Mouse (Mus musculus): ENCODE measurements around the gene Clps. TPM values are rescaled to one million over a fixed set of nuclear protein-coding genes. Genes with fewer than 3 reads are reported as not detected.
A peak's percentile ranks its signal among the peaks of the same experiment; 100 is the strongest.

Gene Clps
- polyA plus RNA-seq, 1 experiment from 2014 or later = not detected

DNA sequence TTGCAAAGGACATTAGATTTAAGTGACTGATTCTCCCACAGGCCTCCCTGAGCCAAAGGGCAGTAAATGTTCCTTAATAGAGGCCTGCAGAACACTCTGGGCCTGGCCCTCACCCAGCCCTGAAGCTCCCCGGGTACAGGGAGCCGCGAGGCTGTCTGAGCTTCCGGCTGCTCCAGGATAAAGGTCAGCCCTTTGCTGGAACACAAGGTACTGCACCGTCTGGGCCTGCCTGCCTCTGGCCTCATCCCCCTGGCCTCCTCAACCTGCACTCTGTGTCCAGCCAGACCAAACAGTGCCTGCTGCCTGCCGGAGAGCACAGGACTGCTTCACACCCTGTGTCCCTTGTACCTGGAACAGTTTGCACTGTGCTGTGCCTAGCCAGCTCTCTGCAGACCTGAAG lies 47.9 kb downstream of the Clps start:
- Histone ChIP-seq H3K4me1 (replicated peaks; ENCODE audit: control insufficient read depth, insufficient read depth, low read length) (peaks cover 15% of the 10 kb centered on the region), H3K27me3 (ENCODE audit: control insufficient read depth, insufficient read depth, low read length) (0 out of 2 replicates have a peak, but pooled peaks cover 4% of the 10 kb centered on the region), H3K36me3 (ENCODE audit: control insufficient read depth, insufficient read depth, low read length) (no peaks in the 10 kb centered on the region), H3K4me3 (ENCODE audit: low read depth, low read length) (no peak overlapping the region), H3K9me3 (ENCODE audit: control insufficient read depth, low read length) (no peaks in the 10 kb centered on the region), H3K9ac (ENCODE audit: low read length) (no peak overlapping the region), H3K4me2 (ENCODE audit: low read depth, low read length, severe bottlenecking) (no peak overlapping the region), H3K27ac (ENCODE audit: low read depth, low read length) (no peak overlapping the region)
- WGBS = 41% methylated on average over 6 of the region's 6 CpGs
- DNase-seq (ENCODE audit: low spot score) (no peak), ATAC-seq (replicated peaks; ENCODE audit: low FRiP score) (no peak)

DNA sequence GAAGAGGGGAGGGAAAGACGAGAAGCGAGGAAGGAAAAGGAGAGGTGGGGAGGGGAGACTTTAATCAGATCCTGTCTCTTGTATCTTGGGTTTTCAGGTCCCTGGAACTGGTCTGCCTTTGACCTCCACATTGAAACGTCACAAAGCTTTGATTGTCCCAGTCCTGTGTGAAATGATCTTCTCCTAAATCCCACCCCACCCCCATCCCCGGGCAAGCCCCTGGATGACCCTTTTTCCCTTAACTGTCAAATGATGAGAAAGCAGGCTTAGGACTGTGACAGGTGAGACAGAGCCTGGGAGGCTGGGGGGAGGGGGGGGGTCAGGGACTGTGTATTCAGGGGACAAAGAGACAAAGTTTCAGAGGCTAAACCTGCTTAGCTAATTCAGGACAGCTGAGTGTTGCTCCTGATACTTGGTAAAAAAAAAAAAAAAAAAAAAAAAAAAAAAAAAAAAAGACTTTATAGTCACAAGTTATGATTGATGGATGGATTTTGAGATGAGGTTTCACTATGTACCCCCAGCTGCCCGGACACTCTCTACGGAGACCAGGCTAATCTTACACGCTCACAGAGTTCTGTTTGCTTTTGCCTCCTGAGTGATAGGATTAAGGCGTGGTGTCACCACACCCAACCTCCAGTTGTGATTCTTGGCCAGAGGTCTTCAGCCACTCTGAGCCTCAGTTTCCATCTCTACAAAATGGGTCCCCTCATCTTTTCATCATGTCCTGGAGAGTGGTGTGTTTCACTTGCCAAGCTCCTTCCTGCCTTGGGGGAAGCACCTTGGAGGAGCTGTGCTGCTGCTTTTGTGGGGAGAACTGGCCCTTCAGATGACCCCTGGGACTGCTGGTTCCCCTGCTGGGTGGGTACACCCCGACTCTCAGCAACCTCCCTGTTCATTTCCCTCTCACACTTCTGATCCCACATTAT lies 48.7 kb downstream of the Clps start:
- WGBS = 32% methylated on average over 9 of the region's 9 CpGs
- H3K9ac ChIP-seq (ENCODE audit: low read length) = no peak overlapping the region
- no peak overlapping the region for H3K27ac ChIP-seq (ENCODE audit: low read depth, low read length)
- no peaks in the 10 kb centered on the region for H3K36me3 ChIP-seq (ENCODE audit: control insufficient read depth, insufficient read depth, low read length)
- H3K9me3 ChIP-seq (ENCODE audit: control insufficient read depth, low read length) = no peaks in the 10 kb centered on the region
- H3K27me3 ChIP-seq (ENCODE audit: control insufficient read depth, insufficient read depth, low read length) = 0 out of 2 replicates have a peak, but pooled peaks cover 2% of the 10 kb centered on the region
- ATAC-seq (replicated peaks; ENCODE audit: low FRiP score) (no peak), DNase-seq (ENCODE audit: low spot score) (no peak)
- no peak overlapping the region for H3K4me2 ChIP-seq (ENCODE audit: low read depth, low read length, severe bottlenecking)
- peaks cover 12% of the 10 kb centered on the region for H3K4me1 ChIP-seq (replicated peaks; ENCODE audit: control insufficient read depth, insufficient read depth, low read length)
- no peak overlapping the region for H3K4me3 ChIP-seq (ENCODE audit: low read depth, low read length)

DNA sequence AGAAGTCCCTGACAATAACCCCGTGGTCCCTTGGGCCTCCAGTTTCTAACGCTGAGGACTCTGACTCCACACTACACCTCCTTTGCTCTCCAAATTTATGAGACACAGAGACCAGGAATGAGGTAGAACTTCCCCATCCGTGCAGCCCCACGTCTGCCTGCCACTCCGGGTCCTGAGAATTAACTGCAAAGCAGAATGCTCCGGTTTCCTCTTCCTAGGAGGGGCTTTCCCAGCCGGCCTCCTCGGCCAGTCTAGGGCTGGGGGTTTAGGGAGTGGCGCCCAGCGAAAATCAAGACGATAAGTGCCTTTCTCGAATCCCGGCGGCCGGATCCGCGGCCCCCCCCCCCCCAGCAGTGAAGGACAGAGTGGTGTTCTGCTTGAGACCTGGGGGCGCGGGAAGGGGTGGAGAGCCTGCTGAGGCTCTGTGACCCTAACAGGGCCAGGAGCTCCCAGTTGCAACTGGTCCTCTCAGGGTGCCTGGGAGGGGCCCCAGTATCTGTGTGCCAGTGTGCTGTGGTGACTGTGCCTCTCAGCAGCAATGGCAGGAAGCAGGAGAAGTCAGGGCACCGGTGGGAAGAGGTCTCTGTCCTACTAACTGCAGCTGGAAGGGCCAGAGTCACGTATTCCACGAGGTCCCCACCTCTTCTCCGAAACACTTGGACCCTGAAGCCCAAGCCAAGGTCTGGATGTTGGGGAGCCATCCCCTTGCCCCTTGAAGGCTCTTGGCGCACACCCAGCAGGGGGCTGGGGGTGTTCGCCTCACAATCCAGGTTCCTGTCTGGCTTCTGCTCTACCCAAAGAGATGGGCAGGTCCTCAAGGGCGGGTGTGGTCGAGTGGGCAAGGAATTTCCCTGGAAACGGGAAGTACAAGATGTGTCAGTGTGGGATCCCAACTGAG lies 49.9 kb downstream of the Clps start:
- 7% methylated on average over 28 of the region's 28 CpGs for WGBS

More for the DNA sequence above, 49.9 kb downstream of the Clps start:
- H3K4me2 ChIP-seq (ENCODE audit: low read depth, low read length, severe bottlenecking) = peak overlapping the region; percentile 29; the same call in 1 of the 2 replicates
- H3K27ac ChIP-seq (ENCODE audit: low read depth, low read length) = no peak overlapping the region
- H3K4me3 ChIP-seq (ENCODE audit: low read depth, low read length) = no peak overlapping the region
- H3K4me1 ChIP-seq (replicated peaks; ENCODE audit: control insufficient read depth, insufficient read depth, low read length) = peaks cover 12% of the 10 kb centered on the region
- ATAC-seq (replicated peaks; ENCODE audit: low FRiP score) (no peak), DNase-seq (ENCODE audit: low spot score) (no peak)
- H3K36me3 ChIP-seq (ENCODE audit: control insufficient read depth, insufficient read depth, low read length) = no peaks in the 10 kb centered on the region
- 0 out of 2 replicates have a peak, but pooled peaks cover 2% of the 10 kb centered on the region for H3K27me3 ChIP-seq (ENCODE audit: control insufficient read depth, insufficient read depth, low read length)
- H3K9ac ChIP-seq (ENCODE audit: low read length) = peak overlapping the region; percentile 21
- H3K9me3 ChIP-seq (ENCODE audit: control insufficient read depth, low read length) = no peaks in the 10 kb centered on the region

Small RNA genes lying within 50 kb of the gene (microRNA-seq; reads per million reads assigned to microRNA genes)
- gene Gm25195 (ENCODE audit: insufficient number of aligned reads) (not detected), gene Mir6969 (ENCODE audit: insufficient number of aligned reads) (not detected)

Other genes with a start within 250 kb of the Clps start
- 28.0 and 32.3 TPM in 2 replicates for gene Fance, start 247.2 kb downstream of the Clps start, polyA plus RNA-seq (2014; fragmentation: Nextera tagmentation; extraction: Ambion mirVana)
- 468 and 490 TPM in 2 replicates for gene Rpl10a, start 232.3 kb downstream of the Clps start, polyA plus RNA-seq (2014; fragmentation: Nextera tagmentation; extraction: Ambion mirVana)
- gene Tead3, start 209.9 kb downstream of the Clps start, polyA plus RNA-seq (2014; fragmentation: Nextera tagmentation; extraction: Ambion mirVana) = 5.6 and 5.8 TPM in 2 replicates
- 2.6 and 4.2 TPM in 2 replicates for gene Tulp1, start 195.5 kb downstream of the Clps start, polyA plus RNA-seq (2014; fragmentation: Nextera tagmentation; extraction: Ambion mirVana)
- gene Fkbp5, start 43.2 kb downstream of the Clps start, polyA plus RNA-seq (2014; fragmentation: Nextera tagmentation; extraction: Ambion mirVana) = 11.4 and 11.5 TPM in 2 replicates
- gene Armc12, start 30.0 kb downstream of the Clps start, polyA plus RNA-seq (2014; fragmentation: Nextera tagmentation; extraction: Ambion mirVana) = not detected in 2 replicates
- gene Clpsl2, start 11.4 kb downstream of the Clps start, polyA plus RNA-seq (2014; fragmentation: Nextera tagmentation; extraction: Ambion mirVana) = not detected in 2 replicates
- 0.84 and 1.5 TPM in 2 replicates for gene Lhfpl5, start 14.9 kb upstream of the Clps start, polyA plus RNA-seq (2014; fragmentation: Nextera tagmentation; extraction: Ambion mirVana)
- 135 and 141 TPM in 2 replicates for gene Srpk1, start 61.9 kb upstream of the Clps start, polyA plus RNA-seq (2014; fragmentation: Nextera tagmentation; extraction: Ambion mirVana)
- 0.49 and 1.0 TPM in 2 replicates for gene Slc26a8, start 129.5 kb upstream of the Clps start, polyA plus RNA-seq (2014; fragmentation: Nextera tagmentation; extraction: Ambion mirVana)
- 51.7 and 52.3 TPM in 2 replicates for gene Mapk14, start 130.6 kb upstream of the Clps start, polyA plus RNA-seq (2014; fragmentation: Nextera tagmentation; extraction: Ambion mirVana)
- 2.9 and 3.0 TPM in 2 replicates for gene AC170998.1, start 165.3 kb upstream of the Clps start, polyA plus RNA-seq (2014; fragmentation: Nextera tagmentation; extraction: Ambion mirVana)
- gene Mapk13, start 208.5 kb upstream of the Clps start, polyA plus RNA-seq (2014; fragmentation: Nextera tagmentation; extraction: Ambion mirVana) = 2.3 and 2.7 TPM in 2 replicates
- 13.1 and 17.3 TPM in 2 replicates for gene Brpf3, start 240.3 kb upstream of the Clps start, polyA plus RNA-seq (2014; fragmentation: Nextera tagmentation; extraction: Ambion mirVana)

All from forebrain, embryonic 11.5 days (tissue).